Mouse (Mus musculus) testis, postnatal 10 days (tissue): ENCODE results near the gene Btbd35f6.
"Not testable (repeated sequence)": the region's sequence is repeated elsewhere in the genome, so short reads cannot be mapped to it uniquely, and the experiment has no call there.

Experiments used
- DNase-seq: peaks from one replicate; pipeline ENCODE4 v3.0.0; 2021; ENCODE audit warnings: low spot score

The Btbd35f6 gene

DNA sequence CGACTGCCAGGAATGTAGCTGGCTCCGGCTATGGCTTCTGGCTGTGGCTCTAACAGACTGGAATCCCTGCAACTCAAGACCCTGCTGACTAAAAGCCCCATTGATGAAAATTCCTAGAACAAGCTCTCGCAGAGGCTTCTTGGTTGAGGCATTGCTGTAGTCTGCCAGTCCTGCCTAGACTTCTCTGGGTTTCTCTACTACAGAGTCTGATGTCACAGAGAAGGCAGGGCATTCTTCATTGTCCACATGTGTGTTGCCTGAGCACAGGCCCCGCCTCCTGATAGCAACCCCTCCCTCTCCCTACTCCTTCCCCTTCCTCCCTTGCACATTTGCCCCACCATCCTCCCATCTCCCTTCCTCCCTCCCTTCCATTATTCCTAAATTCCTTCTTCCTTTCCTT, at the start of gene Btbd35f6:
Gene Btbd35f6 (minus strand): TSS at position 101 of the 400 bp plus-strand sequence.
- DNase-seq = not testable (repeated sequence)

DNA sequence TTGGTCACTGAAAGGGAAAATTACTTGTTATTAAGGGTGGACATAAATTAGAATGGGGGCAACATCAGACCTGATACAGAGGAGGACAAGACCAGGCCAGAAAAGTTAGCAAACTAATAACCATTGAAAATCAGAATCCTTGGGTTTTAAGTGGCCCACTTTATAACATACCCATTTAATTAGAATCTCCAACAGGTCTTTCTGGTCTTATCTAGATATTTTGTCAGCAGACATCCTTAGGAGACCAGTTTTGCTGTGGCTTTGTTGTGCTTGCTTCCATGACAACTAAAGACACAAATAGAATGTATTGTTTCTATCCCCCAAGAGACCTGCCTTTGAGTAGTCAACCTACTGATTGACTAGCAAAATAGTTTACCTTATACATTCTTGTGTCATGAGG, 30.4 kb upstream of the Btbd35f6 start, which contains the start of gene Gm21870:
Gene Gm21870 (minus strand): TSS at position 101 of the 400 bp plus-strand sequence.
- DNase-seq = not testable (repeated sequence)

DNA sequence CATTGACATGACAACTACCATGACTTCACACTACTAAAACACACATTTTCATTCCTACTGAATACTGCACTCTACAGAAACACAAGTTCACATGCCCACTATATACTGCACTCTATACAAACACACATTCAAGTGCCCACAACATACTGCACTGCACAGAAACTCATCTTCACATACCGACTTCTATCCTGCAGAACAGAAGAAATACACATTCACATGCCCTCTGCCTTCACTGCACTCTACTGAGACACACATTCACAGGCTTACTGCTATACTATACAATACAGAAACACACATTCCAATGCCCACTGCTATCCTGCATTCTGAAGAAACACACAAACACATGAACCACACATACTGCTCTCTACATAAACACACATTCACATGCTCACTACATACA, 26.1 kb downstream of the Btbd35f6 start:
- DNase-seq = not testable (repeated sequence)

DNA sequence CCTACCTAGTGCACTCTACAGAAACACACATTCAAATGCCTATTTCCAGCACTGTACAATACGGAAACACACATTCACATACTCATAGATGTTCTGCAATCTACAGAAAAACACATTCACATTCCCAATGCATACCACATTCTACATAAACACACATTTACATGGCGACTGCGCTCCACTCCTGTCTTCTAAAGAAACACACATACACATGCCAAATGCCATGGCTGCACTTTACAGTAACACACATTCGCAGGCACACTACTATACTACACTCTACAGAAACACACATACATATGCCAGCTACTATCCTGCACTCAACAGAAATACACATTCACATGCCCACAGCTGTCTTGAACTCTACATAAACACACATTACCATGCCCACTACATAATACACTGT, 28.1 kb downstream of the Btbd35f6 start:
- DNase-seq = not testable (repeated sequence)

DNA sequence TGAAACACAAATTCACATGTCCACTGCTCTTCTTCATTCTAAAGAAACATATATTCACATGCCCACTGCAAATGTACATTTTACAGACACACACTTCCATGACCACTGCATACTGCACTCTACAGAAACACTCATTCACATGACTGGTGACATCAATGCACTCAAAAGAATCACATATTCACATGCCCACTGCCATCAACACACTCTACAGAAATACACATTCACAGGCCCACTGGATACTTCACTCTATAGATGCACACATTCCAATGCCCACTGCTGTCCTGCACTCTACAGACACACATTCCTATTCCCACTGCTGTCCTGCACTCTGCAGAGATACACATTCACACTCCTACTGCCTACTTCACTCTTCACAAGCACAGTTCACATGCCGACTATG, 30.0 kb downstream of the Btbd35f6 start:
- DNase-seq = not testable (repeated sequence)

DNA sequence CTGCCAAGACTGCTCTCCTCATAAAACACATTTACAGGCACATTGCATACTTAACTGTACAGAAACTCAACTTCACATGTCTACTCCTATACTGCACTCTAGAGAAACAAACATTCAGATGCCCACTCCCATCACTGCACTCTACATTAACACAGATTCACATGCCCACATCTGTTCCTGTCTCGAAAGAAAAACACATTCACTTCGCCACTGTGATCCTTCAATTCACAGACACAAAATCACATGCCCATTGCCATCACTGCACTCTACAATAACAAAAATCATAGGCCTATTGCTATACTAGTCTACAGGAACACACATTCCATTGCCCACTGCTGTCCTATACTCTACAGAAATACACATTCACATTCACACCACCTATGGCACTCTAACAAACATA, 30.9 kb downstream of the Btbd35f6 start:
- DNase-seq = not testable (repeated sequence)
